Mouse (Mus musculus) cerebellum, adult 2 months (tissue): ENCODE results near the gene Fscn3. TPM values are rescaled to one million over a fixed set of nuclear protein-coding genes. Genes with fewer than 3 reads are reported as not detected.

Source experiments
- DNase-seq, 2 experiments: peaks; one replicate each; pipeline ENCODE4 v3.0.0; 2021
- H3K27ac ChIP-seq: fragments of 200-500 bp; 2 replicates; pipeline ENCODE4 v1.5.1; 2012; ENCODE audit warnings: low read length, control low read depth, inconsistent platforms; ENCODE audit not compliant: insufficient read depth
- H3K27me3 ChIP-seq: fragments of 200-500 bp; 2 replicates; pipeline ENCODE4 v1.6.1; 2012; ENCODE audit warnings: inconsistent platforms, mild to moderate bottlenecking, low read length, moderate library complexity; ENCODE audit not compliant: control insufficient read depth, insufficient read depth
- H3K4me1 ChIP-seq: fragments of 200-500 bp; 2 replicates; pipeline ENCODE4 v1.6.1; 2011; ENCODE audit warnings: low read length; ENCODE audit not compliant: control insufficient read depth, insufficient read depth
- H3K4me3 ChIP-seq: fragments of 200-500 bp; replicated peaks from 2 replicates; pipeline ENCODE3; 2011; ENCODE audit warnings: mild to moderate bottlenecking, low read depth, low read length, control low read depth; ENCODE audit not compliant: insufficient read depth
- CTCF ChIP-seq: fragments of 200-500 bp; IDR thresholded peaks from 2 replicates; pipeline ENCODE4 v1.5.1; 2011; ENCODE audit warnings: low read depth, mild to moderate bottlenecking, control low read depth, low read length, moderate library complexity, borderline replicate concordance; ENCODE audit not compliant: insufficient read depth
- POLR2A ChIP-seq: fragments of 200-500 bp; IDR thresholded peaks from 2 replicates; pipeline ENCODE4 v1.6.1; 2011; ENCODE audit warnings: low read length, control low read depth, borderline replicate concordance; ENCODE audit not compliant: insufficient read depth
- whole genome bisulfite sequencing: fragments of 180-500 bp; shearing (Covaris S2); methylation state at CpG from one replicate; pipeline ENCODE4 v1.1.7; 2018; 5-methylcytosine and 5-hydroxymethylcytosine counted together
- polyA plus RNA-seq: library from polyadenylated mRNA; depleted of rRNA; stranded (reverse); fragments of >200 nt; gene quantifications from 2 replicates; pipeline ENCODE4 v1.2.3, GENCODE M21; 2012; rRNA removed

Gene Fscn3
- 0.08 and 0.11 TPM in 2 replicates for polyA plus RNA-seq

- DNase-seq: peak; percentile 44 to 47
- Histone ChIP-seq H3K4me1 (peaks cover 26% of the 10 kb centered on the region), H3K27me3 (no peaks in the 10 kb centered on the region), H3K27ac (no peak within 1 kb of the TSS), H3K4me3 (no peak within 1 kb of the TSS)
- TF ChIP-seq CTCF: no peak
- no peak for TF ChIP-seq POLR2A
- WGBS: 75% methylated on average over 3 of the region's 3 CpGs
Measured at GRCm38 (mm10) chr6:28427096-28427839, at the start of gene Fscn3. Gene Fscn3, plus strand, starts transcription at chr6:28427789.

GRCm38 (mm10) chr6:28381983-28382382, 45.6 kb upstream of the Fscn3 start:
- Histone ChIP-seq H3K27ac (no peak overlapping the region), H3K27me3 (no peaks in the 10 kb centered on the region), H3K4me1 (no peaks in the 10 kb centered on the region), H3K4me3 (no peak overlapping the region)
- WGBS: 67% methylated on average over 4 of the region's 4 CpGs
- TF ChIP-seq POLR2A: no peak
- no peak for TF ChIP-seq CTCF
- DNase-seq: no peak

GRCm38 (mm10) chr6:28385169-28385568, 42.4 kb upstream of the Fscn3 start:
- no peaks in the 10 kb centered on the region for H3K4me1 ChIP-seq
- 84% methylated on average over 3 of the region's 3 CpGs for WGBS
- no peaks in the 10 kb centered on the region for H3K27me3 ChIP-seq
- no peak for DNase-seq
- H3K27ac ChIP-seq: no peak overlapping the region
- H3K4me3 ChIP-seq: no peak overlapping the region
- TF ChIP-seq CTCF (no peak), POLR2A (no peak)

GRCm38 (mm10) chr6:28389038-28389437, 38.6 kb upstream of the Fscn3 start:
- TF ChIP-seq CTCF (no peak), POLR2A (no peak)
- 92% methylated on average over 3 of the region's 3 CpGs for WGBS
- no peak overlapping the region for H3K4me3 ChIP-seq

GRCm38 (mm10) chr6:28396051-28396852, 31.3 kb upstream of the Fscn3 start:
- no peaks in the 10 kb centered on the region for H3K4me1 ChIP-seq
- H3K27ac ChIP-seq: no peak overlapping the region
- TF ChIP-seq CTCF (no peak), POLR2A (no peak)
- WGBS: 81% methylated on average over 15 of the region's 15 CpGs
- no peaks in the 10 kb centered on the region; the same call in 1 of the 2 replicates for H3K27me3 ChIP-seq
- no peak overlapping the region for H3K4me3 ChIP-seq
- DNase-seq: no peak

More at GRCm38 (mm10) chr6:28389038-28389437, 38.6 kb upstream of the Fscn3 start:
- Histone ChIP-seq H3K4me1 (no peaks in the 10 kb centered on the region), H3K27ac (no peak overlapping the region), H3K27me3 (no peaks in the 10 kb centered on the region)
- DNase-seq: no peak

- peak overlapping the region; percentile 64 for H3K4me3 ChIP-seq
- WGBS: 10% methylated on average over 19 of the region's 19 CpGs
- H3K27ac ChIP-seq: no peak overlapping the region
- no peaks in the 10 kb centered on the region for H3K4me1 ChIP-seq
- TF ChIP-seq CTCF (no peak), POLR2A (no peak)
- no peaks in the 10 kb centered on the region; the same call in 1 of the 2 replicates for H3K27me3 ChIP-seq
- DNase-seq: peak; percentile 21 to 27
Measured at GRCm38 (mm10) chr6:28396853-28397457, 30.6 kb upstream of the Fscn3 start.

GRCm38 (mm10) chr6:28397681-28398203, 29.8 kb upstream of the Fscn3 start, which contains the start of gene Zfp800:
Gene Zfp800, minus strand, starts transcription at chr6:28398005.
- DNase-seq: peak; percentile 20 to 43
- no peak within 1 kb of the TSS for H3K27ac ChIP-seq
- 3% methylated on average over 33 of the region's 33 CpGs for WGBS
- H3K4me1 ChIP-seq: no peaks in the 10 kb centered on the region
- peak within 1 kb of the TSS; percentile 64 for H3K4me3 ChIP-seq
- TF ChIP-seq CTCF (no peak), POLR2A (no peak)
- no peaks in the 10 kb centered on the region; the same call in 1 of the 2 replicates for H3K27me3 ChIP-seq
